Mouse (Mus musculus): ENCODE measurements around the gene Ift80. TPM values are rescaled to one million over a fixed set of nuclear protein-coding genes. Genes with fewer than 3 reads are reported as not detected.
"Not testable (repeated sequence)": the region's sequence is repeated elsewhere in the genome, so short reads cannot be mapped to it uniquely, and the experiment has no call there.

Ift80 gene
- polyA plus RNA-seq, 1 experiment from 2014 or later: 21.9 TPM

DNA sequence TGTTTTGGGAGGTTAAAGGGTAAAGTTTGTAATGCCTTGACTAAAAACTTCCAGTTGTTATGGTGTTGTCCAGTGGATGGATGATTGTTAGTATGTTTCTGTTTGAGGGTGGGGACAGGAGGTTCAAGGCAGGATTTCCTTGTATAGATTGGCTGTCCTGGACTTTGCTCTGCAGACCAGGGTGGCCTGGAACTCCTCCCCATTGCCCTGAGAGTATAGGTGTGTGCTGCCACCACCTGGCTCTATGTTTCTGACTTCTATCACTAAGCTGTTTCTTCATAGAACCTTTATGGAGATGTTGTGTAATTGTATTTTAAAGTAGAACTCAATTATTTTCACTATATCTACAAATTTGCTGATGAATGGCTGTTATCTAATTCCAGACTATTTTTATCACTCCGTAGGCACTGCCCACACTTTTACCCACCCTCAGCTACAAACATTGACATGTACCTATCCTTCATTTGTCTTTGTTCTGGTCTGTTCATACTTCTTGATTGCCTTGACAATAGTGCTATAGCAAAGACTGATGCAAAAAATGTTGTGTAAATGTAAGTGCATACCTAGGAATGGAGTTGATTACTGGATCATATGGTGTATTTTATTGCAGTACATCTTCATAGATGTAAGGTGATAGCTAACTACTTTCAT, 21.9 kb upstream of the Ift80 start:
- Histone ChIP-seq H3K9ac (replicated peaks) (no peak overlapping the region), H3K27me3 (no peaks in the 10 kb centered on the region), H3K4me1 (replicated peaks) (no peaks in the 10 kb centered on the region), H3K36me3 (peaks cover 77% of the 10 kb centered on the region), H3K4me2 (no peak overlapping the region), H3K4me3 (replicated peaks) (no peak overlapping the region), H3K9me3 (no peaks in the 10 kb centered on the region), H3K27ac (no peak overlapping the region)
- ATAC-seq (ENCODE audit: insufficient number of reproducible peaks, insufficient read depth, low FRiP score, low TSS enrichment, low read depth): no peak
- 92% methylated on average over 1 of the region's 1 CpGs for WGBS

- Histone ChIP-seq H3K4me3 (replicated peaks) (no peak overlapping the region), H3K9ac (replicated peaks) (no peak overlapping the region), H3K4me1 (replicated peaks) (no peaks in the 10 kb centered on the region), H3K4me2 (no peak overlapping the region), H3K9me3 (no peaks in the 10 kb centered on the region), H3K27ac (no peak overlapping the region), H3K36me3 (peaks cover 75% of the 10 kb centered on the region), H3K27me3 (no peaks in the 10 kb centered on the region)
- no peak for ATAC-seq (ENCODE audit: insufficient number of reproducible peaks, insufficient read depth, low FRiP score, low TSS enrichment, low read depth)
These were observed 16.4 kb upstream of the Ift80 start for GRCm38 (mm10) chr3:69020764-69021163.

DNA sequence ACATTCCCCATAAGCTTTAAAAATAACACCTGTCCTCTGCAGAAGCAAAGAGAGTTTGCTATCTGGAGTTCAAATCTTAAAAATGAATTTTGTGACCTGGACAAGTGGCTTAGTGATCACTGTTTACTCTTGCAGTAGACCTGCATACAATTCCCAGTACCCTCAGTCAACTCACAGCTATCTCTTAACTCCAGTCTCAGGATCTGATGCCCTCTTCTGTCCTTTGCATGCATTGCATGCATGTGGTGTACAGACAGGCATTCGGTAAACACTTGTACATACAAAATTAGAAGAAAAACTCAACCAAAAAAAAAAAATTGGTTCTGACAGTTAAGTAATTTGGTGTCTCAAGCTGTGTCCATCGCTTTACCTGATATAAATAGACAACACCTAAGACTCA, 15.9 kb upstream of the Ift80 start:
- WGBS: 91% methylated on average over 2 of the region's 2 CpGs
- no peak overlapping the region for H3K27ac ChIP-seq
- peaks cover 71% of the 10 kb centered on the region for H3K36me3 ChIP-seq
- no peak for ATAC-seq (ENCODE audit: insufficient number of reproducible peaks, insufficient read depth, low FRiP score, low TSS enrichment, low read depth)
- H3K9me3 ChIP-seq: no peaks in the 10 kb centered on the region
- no peak overlapping the region for H3K4me3 ChIP-seq (replicated peaks)
- H3K4me2 ChIP-seq: no peak overlapping the region
- no peaks in the 10 kb centered on the region for H3K27me3 ChIP-seq
- H3K9ac ChIP-seq (replicated peaks): no peak overlapping the region
- H3K4me1 ChIP-seq (replicated peaks): no peaks in the 10 kb centered on the region

GRCm38 (mm10) chr3:69018635-69019034, 14.3 kb upstream of the Ift80 start:
- H3K27ac ChIP-seq; ATAC-seq (ENCODE audit: insufficient number of reproducible peaks, insufficient read depth, low FRiP score, low TSS enrichment, low read depth); H3K4me3 ChIP-seq (replicated peaks); H3K9ac ChIP-seq (replicated peaks); H3K4me2 ChIP-seq; H3K4me1 ChIP-seq (replicated peaks); H3K27me3 ChIP-seq; H3K9me3 ChIP-seq: not testable (repeated sequence)
- H3K36me3 ChIP-seq: peaks cover 70% of the 10 kb centered on the region
- WGBS: 93% methylated on average over 2 of the region's 2 CpGs

DNA sequence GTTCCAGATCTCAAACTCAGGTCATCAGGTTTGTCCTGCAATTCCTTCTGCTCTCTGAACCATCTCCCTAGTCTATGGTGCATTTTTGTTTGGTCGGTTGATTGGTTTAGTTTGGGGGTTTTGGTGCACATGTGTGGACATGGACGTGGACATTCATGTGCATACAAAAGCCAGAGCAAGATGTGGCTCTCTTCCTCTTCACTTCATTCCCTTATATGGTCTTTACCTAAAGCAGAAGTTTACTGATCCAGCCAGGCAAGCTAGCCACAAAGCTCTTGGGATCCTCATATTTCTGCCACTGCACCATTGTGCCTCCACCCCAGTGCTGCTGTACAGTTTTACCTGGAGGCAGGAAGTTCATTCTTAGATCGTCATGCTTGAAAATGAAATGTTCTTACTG, 12.8 kb upstream of the Ift80 start:
- H3K27ac ChIP-seq: no peak overlapping the region
- no peak for ATAC-seq (ENCODE audit: insufficient number of reproducible peaks, insufficient read depth, low FRiP score, low TSS enrichment, low read depth)
- H3K4me2 ChIP-seq: no peak overlapping the region
- no peak overlapping the region for H3K9ac ChIP-seq (replicated peaks)
- no peaks in the 10 kb centered on the region for H3K9me3 ChIP-seq
- no peaks in the 10 kb centered on the region for H3K4me1 ChIP-seq (replicated peaks)
- WGBS: 91% methylated on average over 3 of the region's 3 CpGs
- H3K36me3 ChIP-seq: peaks cover 69% of the 10 kb centered on the region
- H3K4me3 ChIP-seq (replicated peaks): no peak overlapping the region
- no peaks in the 10 kb centered on the region for H3K27me3 ChIP-seq

DNA sequence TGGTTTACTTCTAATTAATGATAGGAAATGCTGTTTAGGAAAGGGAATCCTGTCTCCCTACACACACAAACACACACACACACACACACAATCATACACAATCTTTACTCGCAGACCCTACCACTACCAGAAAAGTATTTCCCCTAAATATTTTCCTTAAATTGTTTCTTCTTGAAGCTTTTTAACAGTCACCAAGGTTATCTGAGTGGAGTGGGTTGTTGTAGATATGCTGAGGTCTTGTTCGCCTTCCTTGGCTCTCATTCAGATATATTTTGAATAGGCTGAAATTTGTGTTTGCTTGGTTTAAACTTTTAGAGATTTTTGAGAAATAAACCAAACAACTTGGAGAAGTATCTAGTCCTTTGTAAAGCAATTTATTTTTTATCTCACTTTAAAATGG, 4.5 kb upstream of the Ift80 start:
- no peak overlapping the region for H3K4me2 ChIP-seq
- no peak overlapping the region for H3K27ac ChIP-seq
- ATAC-seq (ENCODE audit: insufficient number of reproducible peaks, insufficient read depth, low FRiP score, low TSS enrichment, low read depth): no peak
- WGBS: 91% methylated on average over 2 of the region's 2 CpGs
- no peak overlapping the region for H3K9ac ChIP-seq (replicated peaks)
- H3K27me3 ChIP-seq: no peaks in the 10 kb centered on the region
- peaks cover 13% of the 10 kb centered on the region for H3K4me1 ChIP-seq (replicated peaks)
- no peaks in the 10 kb centered on the region for H3K9me3 ChIP-seq
- peaks cover 19% of the 10 kb centered on the region for H3K36me3 ChIP-seq
- no peak overlapping the region for H3K4me3 ChIP-seq (replicated peaks)

- no peak for ATAC-seq (ENCODE audit: insufficient number of reproducible peaks, insufficient read depth, low FRiP score, low TSS enrichment, low read depth)
- WGBS: 7% methylated on average over 21 of the region's 21 CpGs
- peak overlapping the region; percentile 93 for H3K9ac ChIP-seq (replicated peaks)
- no peak overlapping the region for H3K27ac ChIP-seq
- H3K4me2 ChIP-seq: peak overlapping the region; percentile 68
- H3K27me3 ChIP-seq: no peaks in the 10 kb centered on the region
- H3K9me3 ChIP-seq: no peaks in the 10 kb centered on the region
- peaks cover 13% of the 10 kb centered on the region for H3K4me1 ChIP-seq (replicated peaks)
- H3K4me3 ChIP-seq (replicated peaks): peak overlapping the region; percentile 98
- peaks cover 5% of the 10 kb centered on the region; the same call in 1 of the 2 replicates for H3K36me3 ChIP-seq
These were observed 1.9 kb upstream of the Ift80 start for GRCm38 (mm10) chr3:69006246-69006760.

- Histone ChIP-seq H3K4me1 (replicated peaks) (peaks cover 13% of the 10 kb centered on the region), H3K4me2 (peak overlapping the region; percentile 68), H3K9me3 (no peaks in the 10 kb centered on the region), H3K36me3 (peaks cover 5% of the 10 kb centered on the region; the same call in 1 of the 2 replicates), H3K9ac (replicated peaks) (peak overlapping the region; percentile 93), H3K4me3 (replicated peaks) (peak overlapping the region; percentile 98), H3K27ac (peak overlapping the region; percentile 96), H3K27me3 (no peaks in the 10 kb centered on the region)
- under 1% methylated on average over 70 of the region's 72 CpGs for WGBS
- ATAC-seq (ENCODE audit: insufficient number of reproducible peaks, insufficient read depth, low FRiP score, low TSS enrichment, low read depth): peak; percentile 40
These were observed 1.2 kb upstream of the Ift80 start for GRCm38 (mm10) chr3:69005338-69006245.

GRCm38 (mm10) chr3:69004055-69004436, 324 bp downstream of the Ift80 start:
- WGBS: 2% methylated on average over 7 of the region's 7 CpGs
- 0 out of 2 replicates have a peak, but pooled peaks have one; percentile 3 for ATAC-seq (ENCODE audit: insufficient number of reproducible peaks, insufficient read depth, low FRiP score, low TSS enrichment, low read depth)
- no peaks in the 10 kb centered on the region for H3K36me3 ChIP-seq
- H3K27me3 ChIP-seq: no peaks in the 10 kb centered on the region
- peak overlapping the region; percentile 98 for H3K4me3 ChIP-seq (replicated peaks)
- peak overlapping the region; percentile 57 for H3K9ac ChIP-seq (replicated peaks)
- no peaks in the 10 kb centered on the region for H3K9me3 ChIP-seq
- H3K4me2 ChIP-seq: peak overlapping the region; percentile 56
- H3K27ac ChIP-seq: peak overlapping the region; percentile 60
- H3K4me1 ChIP-seq (replicated peaks): peaks cover 13% of the 10 kb centered on the region

GRCm38 (mm10) chr3:69002781-69003180, 1.6 kb downstream of the Ift80 start:
- Histone ChIP-seq H3K9ac (replicated peaks) (no peak overlapping the region), H3K4me1 (replicated peaks) (peaks cover 13% of the 10 kb centered on the region), H3K36me3 (no peaks in the 10 kb centered on the region), H3K27me3 (no peaks in the 10 kb centered on the region), H3K27ac (no peak overlapping the region), H3K4me2 (no peak overlapping the region), H3K9me3 (no peaks in the 10 kb centered on the region), H3K4me3 (replicated peaks) (no peak overlapping the region)
- no peak for ATAC-seq (ENCODE audit: insufficient number of reproducible peaks, insufficient read depth, low FRiP score, low TSS enrichment, low read depth)
- WGBS: 91% methylated on average over 4 of the region's 4 CpGs

DNA sequence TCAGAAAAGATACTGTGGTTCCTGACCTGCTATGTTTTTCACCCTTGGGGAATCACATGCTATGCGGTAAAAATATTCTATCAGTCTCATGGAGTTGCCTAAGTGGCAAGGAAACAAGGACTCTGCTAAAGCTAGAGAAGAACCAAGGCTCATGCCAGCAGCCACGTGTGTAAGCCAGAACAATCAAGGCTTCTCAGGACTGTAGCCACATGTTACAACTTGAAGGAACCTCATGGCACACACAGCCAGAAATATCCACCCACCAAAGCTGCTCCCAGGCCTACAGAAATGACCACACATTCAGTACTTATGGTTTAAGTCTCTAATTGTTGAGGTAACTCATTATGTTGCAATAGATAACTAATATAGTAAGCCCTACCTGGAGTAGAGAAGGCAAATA, 17.8 kb downstream of the Ift80 start:
- H3K4me2 ChIP-seq: no peak overlapping the region
- WGBS: 86% methylated on average over 2 of the region's 2 CpGs
- H3K27ac ChIP-seq: no peak overlapping the region
- H3K9ac ChIP-seq (replicated peaks): no peak overlapping the region
- no peak overlapping the region for H3K4me3 ChIP-seq (replicated peaks)
- H3K4me1 ChIP-seq (replicated peaks): no peaks in the 10 kb centered on the region
- peaks cover 28% of the 10 kb centered on the region for H3K36me3 ChIP-seq
- no peaks in the 10 kb centered on the region for H3K9me3 ChIP-seq
- H3K27me3 ChIP-seq: no peaks in the 10 kb centered on the region
- no peak for ATAC-seq (ENCODE audit: insufficient number of reproducible peaks, insufficient read depth, low FRiP score, low TSS enrichment, low read depth)
